Mouse (Mus musculus): ENCODE measurements around the gene Ptprr. TPM values are rescaled to one million over a fixed set of nuclear protein-coding genes. Genes with fewer than 3 reads are reported as not detected.
A peak's percentile ranks its signal among the peaks of the same experiment; 100 is the strongest.

Gene Ptprr
- polyA plus RNA-seq, 1 experiment from 2014 or later, result 0.85 TPM

DNA sequence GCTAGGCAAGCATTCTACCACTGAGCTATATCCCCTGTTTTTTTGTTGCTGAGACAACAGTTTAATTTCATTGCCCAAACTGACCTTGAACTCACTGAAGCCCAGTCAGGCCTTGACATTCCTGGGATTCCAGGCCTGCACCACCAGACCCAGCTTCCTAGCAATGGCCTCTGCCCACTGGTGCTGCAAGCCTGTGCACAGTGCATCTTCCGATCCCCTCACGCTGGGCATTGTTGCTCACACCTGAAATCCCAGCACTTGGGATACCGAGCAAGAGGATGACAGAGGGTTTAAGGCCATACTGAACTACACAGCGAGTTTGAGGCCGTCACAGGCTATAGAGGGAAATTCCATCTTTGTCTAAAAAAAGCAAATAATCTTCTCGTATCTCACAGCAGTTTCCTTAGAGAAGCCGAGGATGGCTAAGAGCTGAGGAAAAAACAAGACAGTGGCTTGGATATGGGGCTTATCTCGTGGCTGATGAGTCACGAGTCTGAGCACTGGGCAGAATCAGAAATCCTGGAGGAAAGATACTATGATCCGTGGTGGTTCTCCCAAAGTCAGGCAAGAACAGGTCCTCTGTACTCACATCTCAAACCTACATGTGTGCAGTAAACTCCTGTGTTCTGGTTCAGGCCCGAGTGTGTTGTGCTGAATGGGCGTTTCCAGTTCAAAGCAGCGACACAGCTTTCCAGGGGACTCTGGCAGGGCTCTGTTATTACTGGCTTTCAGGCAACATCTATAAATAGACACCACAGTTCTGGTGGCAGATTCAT is 242.8 kb downstream of the Ptprr start:
- H3K4me1 ChIP-seq, result peaks cover 13% of the 10 kb centered on the region; the same call in 1 of the 2 replicates

DNA sequence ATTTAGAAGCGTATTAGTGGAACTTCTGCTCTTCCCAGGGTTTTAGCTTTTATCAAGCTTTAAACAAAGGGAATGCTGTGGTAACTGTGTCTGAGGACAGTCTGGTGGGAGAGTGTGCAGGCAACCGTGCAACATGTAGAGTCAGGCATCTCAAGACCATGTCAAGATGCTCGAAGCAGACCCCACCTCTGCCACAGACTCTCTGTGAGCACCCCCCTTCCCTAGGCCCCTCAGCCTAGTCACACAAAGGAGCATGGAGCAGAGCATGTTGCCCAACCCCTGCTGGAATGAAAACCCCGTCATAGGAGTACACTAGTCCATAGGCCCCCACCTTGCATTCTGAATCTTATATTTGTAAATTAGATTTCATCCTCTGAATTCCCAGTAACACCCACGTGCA is 243.5 kb downstream of the Ptprr start:
- 77% methylated on average over 5 of the region's 5 CpGs for WGBS

More for the DNA sequence above, 242.8 kb downstream of the Ptprr start:
- Histone ChIP-seq H3K4me3 (no peak overlapping the region), H3K9me3 (no peaks in the 10 kb centered on the region), H3K27me3 (replicated peaks; ENCODE audit: low read depth, poor library complexity, severe bottlenecking) (no peaks in the 10 kb centered on the region), H3K27ac (replicated peaks) (no peak overlapping the region; the same call in 1 of the 2 replicates), H3K36me3 (replicated peaks) (no peaks in the 10 kb centered on the region)
- 75% methylated on average over 13 of the region's 13 CpGs for WGBS
- peak; percentile 18 for DNase-seq (ENCODE audit: low spot score)

DNA sequence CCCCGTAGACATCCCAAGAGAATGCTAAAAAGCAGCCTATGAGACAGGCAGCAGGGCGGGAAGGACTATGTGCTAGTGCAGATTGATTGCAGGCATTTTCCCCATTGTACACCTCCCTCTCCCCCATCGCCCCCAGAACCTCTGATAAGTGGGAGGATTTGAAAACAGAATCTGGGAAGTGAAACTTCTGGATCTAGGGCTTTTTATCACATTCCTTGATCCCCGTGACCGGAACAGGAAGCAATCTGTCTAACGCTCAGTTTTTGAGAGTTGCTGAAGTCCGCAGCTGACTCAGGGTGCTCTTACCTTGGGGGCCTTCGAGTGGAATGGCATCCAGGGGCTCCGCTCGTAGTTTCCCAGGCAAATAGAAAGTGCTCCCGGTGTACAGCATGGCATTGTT is 246.5 kb downstream of the Ptprr start:
- no peaks in the 10 kb centered on the region for H3K27me3 ChIP-seq (replicated peaks; ENCODE audit: low read depth, poor library complexity, severe bottlenecking)
- H3K4me3 ChIP-seq, result no peak overlapping the region
- 85% methylated on average over 11 of the region's 11 CpGs for WGBS
- H3K27ac ChIP-seq (replicated peaks), result no peak overlapping the region
- H3K36me3 ChIP-seq (replicated peaks), result no peaks in the 10 kb centered on the region
- DNase-seq (ENCODE audit: low spot score), result no peak
- H3K9me3 ChIP-seq, result no peaks in the 10 kb centered on the region
- peaks cover 17% of the 10 kb centered on the region; the same call in 1 of the 2 replicates for H3K4me1 ChIP-seq

More for the DNA sequence above, 243.5 kb downstream of the Ptprr start:
- 0 out of 2 replicates have a peak overlapping the region, but pooled peaks have one; percentile 24 for H3K27ac ChIP-seq (replicated peaks)
- no peak for DNase-seq (ENCODE audit: low spot score)
- H3K36me3 ChIP-seq (replicated peaks), result no peaks in the 10 kb centered on the region
- no peaks in the 10 kb centered on the region for H3K27me3 ChIP-seq (replicated peaks; ENCODE audit: low read depth, poor library complexity, severe bottlenecking)
- H3K4me3 ChIP-seq, result no peak overlapping the region
- H3K4me1 ChIP-seq, result peaks cover 13% of the 10 kb centered on the region; the same call in 1 of the 2 replicates
- no peaks in the 10 kb centered on the region for H3K9me3 ChIP-seq

DNA sequence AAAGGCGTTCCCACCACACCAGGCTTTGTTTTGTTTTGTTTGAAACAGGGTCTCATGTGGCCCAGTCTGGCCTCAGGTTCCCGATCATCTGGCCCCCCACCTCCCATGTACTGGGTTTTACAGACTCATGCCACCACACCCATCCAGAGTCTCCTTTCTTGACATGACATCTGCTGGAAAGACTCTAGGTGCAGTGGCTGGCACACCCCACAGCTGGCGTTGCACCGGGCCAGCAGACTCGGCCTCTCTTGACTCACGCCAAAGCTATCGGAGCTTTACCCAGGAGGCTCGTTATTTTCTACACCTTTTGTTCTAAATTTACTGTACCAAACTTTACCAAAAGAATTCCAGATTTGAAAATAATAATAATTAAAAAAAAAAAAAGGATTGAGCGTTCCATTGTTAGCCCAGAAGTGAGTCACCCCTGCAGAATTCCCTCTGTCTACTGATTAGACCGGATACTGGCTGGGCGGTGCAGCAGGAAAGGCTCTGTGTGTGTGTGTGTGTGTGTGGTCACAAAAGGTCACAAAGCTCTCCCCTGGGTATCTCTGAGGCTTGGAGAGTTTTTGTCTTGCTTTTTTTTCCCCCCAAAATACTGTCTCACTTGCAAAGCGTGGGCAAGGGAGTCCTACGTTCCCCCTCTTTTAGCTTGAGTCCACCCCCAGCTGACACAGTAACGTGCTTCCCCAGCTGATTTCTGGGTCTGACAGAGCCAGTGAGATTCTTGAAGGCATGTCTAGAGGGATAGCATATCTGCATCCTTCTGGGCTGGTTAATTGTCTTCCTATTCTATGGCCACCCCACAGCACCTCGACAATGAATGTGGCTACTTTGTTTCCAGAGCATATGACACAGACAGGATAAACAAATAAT is 248.8 kb downstream of the Ptprr start:
- WGBS, result 79% methylated on average over 15 of the region's 15 CpGs
- Histone ChIP-seq H3K4me3 (no peak overlapping the region), H3K27me3 (replicated peaks; ENCODE audit: low read depth, poor library complexity, severe bottlenecking) (no peaks in the 10 kb centered on the region), H3K27ac (replicated peaks) (no peak overlapping the region), H3K9me3 (no peaks in the 10 kb centered on the region), H3K36me3 (replicated peaks) (no peaks in the 10 kb centered on the region), H3K4me1 (peaks cover 6% of the 10 kb centered on the region; the same call in 1 of the 2 replicates)
- no peak for DNase-seq (ENCODE audit: low spot score)

DNA sequence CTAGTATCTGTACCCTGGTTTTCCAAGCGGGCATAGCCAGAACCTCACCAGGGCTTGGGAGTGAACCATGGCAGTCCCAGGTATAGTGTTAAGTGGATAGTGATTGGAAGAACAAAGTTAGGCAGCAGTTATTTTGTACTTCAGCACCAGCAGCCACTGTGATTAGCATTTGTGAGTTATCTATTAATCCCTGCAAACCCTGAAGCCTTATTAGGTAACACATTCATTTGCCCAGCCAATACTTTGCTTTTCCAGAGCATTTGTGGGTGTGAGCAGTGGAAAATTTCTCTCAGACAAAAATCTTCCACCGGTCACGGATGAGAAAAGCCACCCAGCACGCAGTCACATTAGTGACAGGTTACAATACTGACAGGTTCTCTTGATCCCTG is 249.4 kb downstream of the Ptprr start:
- no peaks in the 10 kb centered on the region for H3K36me3 ChIP-seq (replicated peaks)
- no peak overlapping the region for H3K27ac ChIP-seq (replicated peaks)
- H3K27me3 ChIP-seq (replicated peaks; ENCODE audit: low read depth, poor library complexity, severe bottlenecking), result no peaks in the 10 kb centered on the region
- H3K4me3 ChIP-seq, result no peak overlapping the region
- WGBS, result 82% methylated on average over 4 of the region's 4 CpGs
- H3K9me3 ChIP-seq, result no peaks in the 10 kb centered on the region
- H3K4me1 ChIP-seq, result peaks cover 4% of the 10 kb centered on the region; the same call in 1 of the 2 replicates
- no peak for DNase-seq (ENCODE audit: low spot score)

DNA sequence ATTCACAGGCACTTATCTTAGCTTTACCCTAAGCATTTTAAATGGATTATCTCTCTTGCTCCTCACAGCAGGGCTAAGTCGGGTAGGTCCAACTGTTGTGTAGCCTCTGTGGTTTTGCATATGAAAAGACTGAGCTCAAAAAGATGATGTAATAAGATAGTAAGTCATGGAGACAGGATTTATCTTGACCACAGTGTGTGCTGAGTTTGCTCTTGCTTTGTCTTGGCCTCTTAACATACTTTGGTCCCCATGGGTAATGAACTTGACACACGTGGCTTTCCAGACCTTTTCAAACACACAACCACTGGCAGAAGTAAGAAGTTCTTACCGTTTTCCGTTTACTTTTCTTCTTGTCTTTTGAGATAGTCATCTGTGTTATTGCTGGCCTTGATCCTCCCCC is 250.3 kb downstream of the Ptprr start:
- no peak overlapping the region for H3K27ac ChIP-seq (replicated peaks)
- H3K36me3 ChIP-seq (replicated peaks), result no peaks in the 10 kb centered on the region
- WGBS, result 66% methylated on average over 4 of the region's 4 CpGs
- no peak for DNase-seq (ENCODE audit: low spot score)
- no peaks in the 10 kb centered on the region for H3K27me3 ChIP-seq (replicated peaks; ENCODE audit: low read depth, poor library complexity, severe bottlenecking)
- no peaks in the 10 kb centered on the region for H3K9me3 ChIP-seq
- H3K4me1 ChIP-seq, result peaks cover 4% of the 10 kb centered on the region; the same call in 1 of the 2 replicates
- no peak overlapping the region for H3K4me3 ChIP-seq

DNA sequence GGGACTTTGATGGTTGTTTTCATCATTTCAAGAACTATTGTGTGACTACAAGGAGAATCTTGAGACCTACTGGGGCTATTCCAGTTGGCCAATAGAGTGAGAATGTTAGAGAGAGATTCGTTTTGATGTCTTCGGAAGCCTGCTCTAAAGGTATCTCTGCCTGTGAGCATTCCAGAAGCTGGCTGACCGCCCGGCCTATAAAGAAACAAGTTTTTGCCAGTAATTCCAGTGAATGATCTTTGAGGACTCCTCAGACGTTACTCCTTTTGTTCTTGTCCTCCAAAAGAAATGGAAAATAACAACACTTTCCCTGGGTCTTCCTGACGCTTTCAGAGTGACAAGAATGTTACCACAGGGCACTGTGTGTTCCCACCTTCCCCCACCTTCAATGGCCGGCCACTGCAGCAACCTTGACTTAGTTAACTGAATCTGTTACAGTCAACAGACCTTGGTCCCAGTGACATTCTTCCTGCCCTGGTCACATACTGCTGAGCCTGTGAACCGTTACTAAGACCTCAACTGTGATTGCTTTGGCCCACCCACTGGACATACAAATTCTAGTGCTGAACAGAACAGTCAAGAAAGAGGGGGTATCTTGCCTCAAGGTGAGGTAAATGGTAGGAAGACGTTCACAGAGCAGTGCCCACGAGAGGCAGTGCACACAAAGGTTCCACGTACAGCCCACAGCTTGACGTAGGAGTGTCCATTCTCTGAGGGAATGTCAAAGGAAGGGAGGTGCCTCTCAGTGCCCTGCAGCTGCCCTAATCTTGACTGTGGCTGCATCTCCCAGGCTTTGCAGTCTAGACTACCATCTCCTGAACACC is 252.8 kb downstream of the Ptprr start:
- Histone ChIP-seq H3K4me3 (no peak overlapping the region), H3K27me3 (replicated peaks; ENCODE audit: low read depth, poor library complexity, severe bottlenecking) (no peaks in the 10 kb centered on the region), H3K27ac (replicated peaks) (no peak overlapping the region), H3K36me3 (replicated peaks) (no peaks in the 10 kb centered on the region), H3K4me1 (peaks cover 4% of the 10 kb centered on the region; the same call in 1 of the 2 replicates), H3K9me3 (no peaks in the 10 kb centered on the region)
- no peak for DNase-seq (ENCODE audit: low spot score)
- 81% methylated on average over 12 of the region's 12 CpGs for WGBS

DNA sequence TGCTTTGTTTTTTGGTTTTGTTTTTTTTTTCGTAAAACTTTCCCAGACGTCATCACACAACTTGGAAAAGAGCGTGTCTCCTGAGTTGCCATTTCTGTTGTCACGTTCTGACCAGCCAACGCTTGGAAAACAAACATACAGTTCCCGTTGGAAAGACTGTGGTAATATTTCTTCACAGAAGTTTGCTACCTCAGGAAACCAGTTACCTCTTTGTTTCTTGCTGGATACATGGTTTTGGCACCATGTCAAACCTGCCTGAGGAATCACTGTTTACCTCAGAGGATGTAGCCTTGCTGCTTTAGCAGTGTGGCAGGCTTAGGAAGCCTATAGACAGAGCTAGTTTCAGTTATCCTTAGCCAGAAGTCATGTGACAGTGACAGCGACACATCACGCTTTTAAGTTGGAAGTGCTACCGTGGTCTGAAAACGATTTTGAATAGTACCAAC is 253.5 kb downstream of the Ptprr start:
- Histone ChIP-seq H3K9me3 (no peaks in the 10 kb centered on the region), H3K4me1 (peaks cover 4% of the 10 kb centered on the region; the same call in 1 of the 2 replicates), H3K36me3 (replicated peaks) (no peaks in the 10 kb centered on the region), H3K4me3 (no peak overlapping the region), H3K27me3 (replicated peaks; ENCODE audit: low read depth, poor library complexity, severe bottlenecking) (no peaks in the 10 kb centered on the region), H3K27ac (replicated peaks) (no peak overlapping the region)
- no peak for DNase-seq (ENCODE audit: low spot score)
- 88% methylated on average over 10 of the region's 10 CpGs for WGBS

DNA sequence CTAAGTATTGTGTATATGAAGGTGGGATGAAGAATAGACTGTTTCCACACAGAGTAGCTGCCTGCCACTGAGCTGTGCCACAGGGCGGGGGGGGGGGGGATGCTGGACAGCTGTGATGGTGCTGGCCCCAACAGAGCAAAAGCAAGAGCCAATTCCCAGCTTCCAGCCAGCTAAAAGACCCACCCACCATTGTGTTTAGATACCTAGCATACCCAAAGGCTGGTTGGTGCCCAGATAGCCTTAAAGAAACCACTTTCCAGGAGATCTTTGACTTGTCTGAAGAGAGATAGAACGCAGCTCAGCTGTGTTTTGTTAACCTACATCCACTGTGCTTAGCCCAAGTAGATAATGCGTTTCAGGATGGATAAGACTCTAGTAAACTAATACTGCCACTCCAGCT is 254.1 kb downstream of the Ptprr start:
- Histone ChIP-seq H3K4me3 (no peak overlapping the region), H3K36me3 (replicated peaks) (no peaks in the 10 kb centered on the region), H3K4me1 (peaks cover 1% of the 10 kb centered on the region; the same call in 1 of the 2 replicates), H3K9me3 (no peaks in the 10 kb centered on the region), H3K27me3 (replicated peaks; ENCODE audit: low read depth, poor library complexity, severe bottlenecking) (no peaks in the 10 kb centered on the region), H3K27ac (replicated peaks) (no peak overlapping the region)
- DNase-seq (ENCODE audit: low spot score), result no peak
- 80% methylated on average over 3 of the region's 3 CpGs for WGBS

DNA sequence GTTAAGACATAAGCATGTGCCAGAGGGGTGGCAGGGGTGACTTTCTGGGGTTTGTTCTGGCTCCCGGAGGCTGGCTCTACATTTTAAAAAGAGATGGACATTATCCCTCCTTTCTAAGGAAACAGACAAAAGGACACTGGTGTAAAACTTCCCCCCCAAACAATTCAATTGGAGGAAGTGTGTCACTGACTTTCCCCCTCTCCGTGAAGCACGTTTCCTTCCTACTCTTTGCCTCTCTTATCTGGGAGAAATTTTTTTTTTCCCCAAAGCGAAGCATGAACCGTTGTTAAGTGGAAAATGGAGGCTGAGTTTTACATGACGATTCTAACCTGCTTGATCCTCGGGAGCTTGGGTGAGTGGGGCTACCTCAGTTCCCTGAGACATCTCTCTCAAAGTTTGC is 257.3 kb downstream of the Ptprr start, which contains the start of gene Ptprb:
TSS of gene Ptprb (plus strand) at position 244 of the 400 bp plus-strand sequence.
- DNase-seq (ENCODE audit: low spot score), result no peak
- 78% methylated on average over 7 of the region's 7 CpGs for WGBS
- no peaks in the 10 kb centered on the region for H3K36me3 ChIP-seq (replicated peaks)
- H3K27me3 ChIP-seq (replicated peaks; ENCODE audit: low read depth, poor library complexity, severe bottlenecking), result no peaks in the 10 kb centered on the region
- no peak within 1 kb of the TSS for H3K27ac ChIP-seq (replicated peaks)
- H3K4me1 ChIP-seq, result no peaks in the 10 kb centered on the region
- H3K4me3 ChIP-seq, result 0 out of 2 replicates have a peak within 1 kb of the TSS, but pooled peaks have one; percentile 18
- no peaks in the 10 kb centered on the region for H3K9me3 ChIP-seq

DNA sequence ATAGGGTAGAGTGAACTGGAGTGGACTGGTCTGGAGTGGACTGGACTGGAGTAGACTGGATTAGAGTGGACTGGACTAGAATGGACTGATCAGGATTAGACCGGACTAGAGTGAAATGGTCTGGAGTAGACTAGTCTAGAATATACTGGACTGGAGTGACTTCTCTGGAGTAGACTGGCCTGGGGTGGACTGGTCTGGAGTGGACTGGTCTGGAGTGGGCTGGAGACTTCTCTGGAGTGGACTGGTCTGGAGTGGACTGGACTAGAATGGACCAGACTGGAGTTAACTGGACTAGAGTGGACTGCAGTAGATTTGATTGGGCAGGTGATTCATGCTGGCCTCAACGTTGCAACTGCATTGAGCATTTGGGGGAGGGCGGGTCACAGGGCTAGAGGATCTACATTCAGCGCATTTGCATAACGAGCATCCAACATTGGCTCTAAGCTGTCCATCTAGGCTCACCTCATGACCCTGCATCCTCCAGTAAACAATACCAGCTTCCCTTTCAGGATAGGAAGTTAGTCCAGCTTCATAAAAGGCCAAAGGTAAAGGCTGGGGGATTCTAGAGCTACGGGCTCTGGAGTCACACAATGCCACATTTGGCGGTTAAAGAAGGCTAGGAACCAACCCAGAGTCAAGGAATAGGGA is 268.8 kb downstream of the Ptprr start:
- Histone ChIP-seq H3K27ac (replicated peaks) (no peak overlapping the region), H3K4me1 (no peaks in the 10 kb centered on the region), H3K36me3 (replicated peaks) (no peaks in the 10 kb centered on the region), H3K9me3 (no peaks in the 10 kb centered on the region), H3K27me3 (replicated peaks; ENCODE audit: low read depth, poor library complexity, severe bottlenecking) (no peaks in the 10 kb centered on the region), H3K4me3 (no peak overlapping the region)
- 84% methylated on average over 7 of the region's 7 CpGs for WGBS
- DNase-seq (ENCODE audit: low spot score), result no peak
